Mouse (Mus musculus): ENCODE data around the gene Pgm1. TPM values are rescaled to one million over a fixed set of nuclear protein-coding genes. Genes with fewer than 3 reads are reported as not detected.
A peak's percentile ranks its signal among the peaks of the same experiment; 100 is the strongest.

The Pgm1 gene
- total RNA-seq, 4 experiments from 2014 or later, result 58.5 to 65.5 (median 61.2) TPM

GRCm38 (mm10) chr4:100011563-100011962 is 82.3 kb downstream of the Pgm1 start:
- DNase-seq (ENCODE audit: low spot score in 2 of 2), result no peak

GRCm38 (mm10) chr4:100012361-100013035 is 83.3 kb downstream of the Pgm1 start:
- no peak for DNase-seq (ENCODE audit: low spot score in 2 of 2)

GRCm38 (mm10) chr4:100027773-100028172 is 98.6 kb downstream of the Pgm1 start:
- DNase-seq (ENCODE audit: low spot score in 2 of 2), result no peak

GRCm38 (mm10) chr4:100028641-100029040 is 99.4 kb downstream of the Pgm1 start:
- peak; percentile 18 to 27 for DNase-seq (ENCODE audit: low spot score in 2 of 2)

GRCm38 (mm10) chr4:100031270-100031669 is 102.1 kb downstream of the Pgm1 start:
- no peak for DNase-seq (ENCODE audit: low spot score in 2 of 2)

GRCm38 (mm10) chr4:100032608-100033007 is 103.4 kb downstream of the Pgm1 start:
- no peak for DNase-seq (ENCODE audit: low spot score in 2 of 2)

- no peak for DNase-seq (ENCODE audit: low spot score in 2 of 2)
Measured at GRCm38 (mm10) chr4:100033944-100034343, 104.7 kb downstream of the Pgm1 start.

- DNase-seq (ENCODE audit: low spot score in 2 of 2), result no peak
Measured at GRCm38 (mm10) chr4:100034971-100035370, 105.8 kb downstream of the Pgm1 start.

GRCm38 (mm10) chr4:100035919-100036554 is 106.8 kb downstream of the Pgm1 start:
- no peak for DNase-seq (ENCODE audit: low spot score in 2 of 2)

Other genes starting within 250 kb of the Pgm1 start
- gene Alg6, start 213.8 kb upstream of the Pgm1 start, total RNA-seq (2022), result 10 to 100 TPM; 10.1 to 15.9 (median 13.0) TPM
- 1 to 10 TPM; 4.8 to 9.4 (median 6.5) TPM for gene Efcab7, start 100.2 kb upstream of the Pgm1 start, total RNA-seq (2022)
- gene Itgb3bp, start 399 bp downstream of the Pgm1 start, total RNA-seq (2022), result 1 to 10 TPM; 4.8 to 7.8 (median 6.3) TPM
- gene Ror1, start 166.4 kb downstream of the Pgm1 start, total RNA-seq (2022), result 1 to 10 TPM in 3 of 4 experiments, under 1 TPM in 1; 0.80 to 1.5 (median 1.3) TPM